Mouse (Mus musculus): Measurements from ENCODE around the gene Mrpl48.

DNA sequence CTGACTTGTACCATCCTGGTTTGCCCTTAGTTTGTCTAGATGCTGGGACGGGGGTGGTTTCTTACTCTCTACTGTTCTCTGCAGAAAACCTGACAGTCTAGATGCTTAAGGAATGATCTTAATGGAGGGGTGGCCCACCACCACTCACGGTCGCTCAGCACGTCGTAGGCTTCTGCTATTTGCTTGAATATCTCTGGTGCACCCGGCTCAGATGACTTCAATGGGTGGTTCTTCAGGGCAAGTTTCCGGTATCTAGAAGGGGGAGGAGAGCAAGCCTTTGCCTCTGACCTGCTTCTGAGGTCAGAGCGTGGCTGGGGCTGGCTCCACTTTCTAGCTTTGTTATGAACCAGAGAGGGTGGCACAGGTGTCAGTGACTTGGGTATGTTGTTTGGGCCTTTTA lies 96.5 kb downstream of the Mrpl48 start:
- TF ChIP-seq CTCF (conservative IDR thresholded peaks at IDR 0.05; ENCODE audit: insufficient read depth, insufficient read length, low read depth, low read length) (no peak), POLR2A (IDR thresholded peaks at IDR 0.05; ENCODE audit: low read depth, low read length) (no peak)

Measured in kidney, adult 2 months (tissue).